Mouse (Mus musculus) heart, adult 2 months (tissue): ENCODE measurements around the gene Lgals2. TPM values are rescaled to one million over a fixed set of nuclear protein-coding genes. Genes with fewer than 3 reads are reported as not detected.

Experiments
- DNase-seq, 2 experiments: peaks; one replicate each; pipeline ENCODE4 v3.0.0; 2021
- H3K27ac ChIP-seq: fragments of 200-600 bp; 2 replicates; pipeline ENCODE4 v1.8.1; 2022
- H3K27me3 ChIP-seq: fragments of 200-500 bp; 2 replicates; pipeline ENCODE4 v1.6.1; 2012; ENCODE audit warnings: mild to moderate bottlenecking, low read length, inconsistent platforms, mixed read lengths; ENCODE audit not compliant: control insufficient read depth, insufficient read depth
- H3K36me3 ChIP-seq: fragments of 200-500 bp; 2 replicates; pipeline ENCODE4 v1.6.1; 2012; ENCODE audit warnings: low read length, inconsistent platforms; ENCODE audit not compliant: control insufficient read depth, insufficient read depth
- H3K4me1 ChIP-seq: fragments of 200-500 bp; 2 replicates; pipeline ENCODE4 v1.6.1; 2011; ENCODE audit warnings: low read length; ENCODE audit not compliant: control insufficient read depth, insufficient read depth
- H3K4me3 ChIP-seq: fragments of 200-600 bp; 2 replicates; pipeline ENCODE4 v1.8.1; 2022
- H3K79me2 ChIP-seq: fragments of 200-500 bp; replicated peaks from 2 replicates; pipeline ENCODE4 v1.6.1; 2012; ENCODE audit warnings: mild to moderate bottlenecking, inconsistent platforms, low read length, moderate library complexity, mixed read lengths; ENCODE audit not compliant: control insufficient read depth, insufficient read depth
- H3K9ac ChIP-seq: fragments of 200-500 bp; 2 replicates; pipeline ENCODE4 v1.6.1; 2012; ENCODE audit warnings: low read depth, mild to moderate bottlenecking, control low read depth, inconsistent platforms, low read length, mixed read lengths
- CTCF ChIP-seq: fragments of 200-600 bp; IDR thresholded peaks from 2 replicates; pipeline ENCODE4 v1.8.1; 2022; ENCODE audit warnings: antibody characterized with exemption, mild to moderate bottlenecking, moderate library complexity
- EP300 ChIP-seq: fragments of 200-500 bp; IDR thresholded peaks from 2 replicates; pipeline ENCODE4 v1.6.1; 2011; ENCODE audit warnings: low read depth, low read length, control low read depth; ENCODE audit not compliant: insufficient read depth
- POLR2A ChIP-seq: fragments of 200-500 bp; IDR thresholded peaks from 2 replicates; pipeline ENCODE4 v1.6.1; 2011; ENCODE audit warnings: mild to moderate bottlenecking, low read depth, low read length, control low read depth; ENCODE audit not compliant: insufficient read depth
- WGBS: fragments of 180-500 bp; shearing (Covaris S2); methylation state at CpG from one replicate; pipeline ENCODE4 v1.1.7; 2018; 5-methylcytosine and 5-hydroxymethylcytosine counted together
- intact Hi-C: fragments of 180-260 bp; cut with DNase I; formaldehyde crosslinking; loops from one replicate; pipeline ENCODE4 v1.15.1; 2025
- polyA plus RNA-seq: library from polyadenylated mRNA; depleted of rRNA; stranded (reverse); fragments of >200 nt; gene quantifications from 2 replicates; pipeline ENCODE4 v1.2.3, GENCODE M21; 2012
- total RNA-seq, 2 experiments: library from RNA; stranded (reverse); gene quantifications; 2 replicates each; pipeline ENCODE4 v1.2.3; 2021

Gene Lgals2
- total and polyA plus RNA-seq, 3 experiments, result 1.5 TPM; not detected in 2

GRCm38 (mm10) chr15:78876991-78877809, 21.9 kb upstream of the Lgals2 start, which contains the start of gene Gga1:
Gga1 (plus strand) TSS chr15:78877190.
- H3K27me3 ChIP-seq, result no peaks in the 10 kb centered on the region
- peaks cover 5% of the 10 kb centered on the region for H3K4me1 ChIP-seq
- H3K4me3 ChIP-seq, result peak within 1 kb of the TSS; percentile 85
- intact Hi-C loops, result no loop called here
- DNase-seq, result peak; percentile 92 to 95
- WGBS, result under 1% methylated on average over 69 of the region's 95 CpGs
- H3K27ac ChIP-seq, result peak within 1 kb of the TSS; percentile 99
- no peaks in the 10 kb centered on the region for H3K79me2 ChIP-seq
- H3K36me3 ChIP-seq, result no peaks in the 10 kb centered on the region
- peak within 1 kb of the TSS; percentile 86 for H3K9ac ChIP-seq
- peak; percentile 59 for TF ChIP-seq EP300
- TF ChIP-seq CTCF, result peak; percentile 53
- TF ChIP-seq POLR2A, result peak; percentile 91

GRCm38 (mm10) chr15:78876258-78876696, 20.9 kb upstream of the Lgals2 start:
- TF ChIP-seq POLR2A, result peak; percentile 47; the same call in 1 of the 2 replicates
- TF ChIP-seq CTCF, result peak; percentile 91
- TF ChIP-seq EP300, result no peak
- H3K79me2 ChIP-seq, result no peaks in the 10 kb centered on the region
- intact Hi-C loops, result no loop called here
- 4% methylated on average over 17 of the region's 17 CpGs for WGBS
- H3K4me3 ChIP-seq, result peak overlapping the region; percentile 85
- H3K27me3 ChIP-seq, result no peaks in the 10 kb centered on the region
- H3K27ac ChIP-seq, result peak overlapping the region; percentile 99
- H3K4me1 ChIP-seq, result peaks cover 5% of the 10 kb centered on the region
- peak overlapping the region; percentile 57 for H3K9ac ChIP-seq
- no peaks in the 10 kb centered on the region for H3K36me3 ChIP-seq
- peak; percentile 76 to 79 for DNase-seq

GRCm38 (mm10) chr15:78875537-78875936, 20.2 kb upstream of the Lgals2 start:
- 93% methylated on average over 5 of the region's 5 CpGs for WGBS
- H3K9ac ChIP-seq, result no peak overlapping the region
- intact Hi-C loops, result no loop called here

GRCm38 (mm10) chr15:78874989-78875388, 19.7 kb upstream of the Lgals2 start:
- whole genome bisulfite sequencing, result 83% methylated on average over 8 of the region's 8 CpGs
- H3K4me1 ChIP-seq, result peaks cover 5% of the 10 kb centered on the region
- H3K27me3 ChIP-seq, result no peaks in the 10 kb centered on the region
- DNase-seq, result no peak
- H3K4me3 ChIP-seq, result no peak overlapping the region
- no peaks in the 10 kb centered on the region for H3K79me2 ChIP-seq
- intact Hi-C loops, result no loop called here
- no peak overlapping the region for H3K9ac ChIP-seq
- H3K27ac ChIP-seq, result no peak overlapping the region
- H3K36me3 ChIP-seq, result no peaks in the 10 kb centered on the region
- no peak for TF ChIP-seq POLR2A
- no peak for TF ChIP-seq CTCF
- no peak for TF ChIP-seq EP300

More at GRCm38 (mm10) chr15:78875537-78875936, 20.2 kb upstream of the Lgals2 start:
- TF ChIP-seq EP300, result no peak
- TF ChIP-seq CTCF, result no peak
- TF ChIP-seq POLR2A, result no peak
- Histone ChIP-seq H3K79me2 (no peaks in the 10 kb centered on the region), H3K4me1 (peaks cover 5% of the 10 kb centered on the region), H3K36me3 (no peaks in the 10 kb centered on the region), H3K4me3 (no peak overlapping the region), H3K27ac (no peak overlapping the region), H3K27me3 (no peaks in the 10 kb centered on the region)
- no peak for DNase-seq

- H3K27ac ChIP-seq, result no peak overlapping the region
- H3K4me1 ChIP-seq, result peaks cover 6% of the 10 kb centered on the region
- no peaks in the 10 kb centered on the region for H3K79me2 ChIP-seq
- no peak overlapping the region for H3K9ac ChIP-seq
- no peak overlapping the region for H3K4me3 ChIP-seq
- intact Hi-C loops, result no loop called here
- DNase-seq, result no peak
- no peaks in the 10 kb centered on the region for H3K27me3 ChIP-seq
- H3K36me3 ChIP-seq, result no peaks in the 10 kb centered on the region
- TF ChIP-seq EP300, result no peak
- TF ChIP-seq POLR2A, result no peak
- no peak for TF ChIP-seq CTCF
- WGBS, result 49% methylated on average over 13 of the region's 13 CpGs
Measured at GRCm38 (mm10) chr15:78873803-78874435, 18.6 kb upstream of the Lgals2 start.
